Mouse (Mus musculus) cortical plate, adult 2 months (tissue): ENCODE data around the gene Exph5.

Experiments
- CTCF ChIP-seq: fragments of 200-500 bp; IDR thresholded peaks from 2 replicates; pipeline ENCODE4 v1.5.1; 2011; ENCODE audit warnings: mild to moderate bottlenecking, control low read depth, low read length; ENCODE audit not compliant: insufficient read depth; ENCODE audit errors: extremely low read depth
- POLR2A ChIP-seq: fragments of 200-500 bp; IDR thresholded peaks from 2 replicates; pipeline ENCODE4 v1.6.1; 2011; ENCODE audit warnings: mild to moderate bottlenecking, low read length, control low read depth; ENCODE audit not compliant: insufficient read depth; ENCODE audit errors: extremely low read depth

DNA sequence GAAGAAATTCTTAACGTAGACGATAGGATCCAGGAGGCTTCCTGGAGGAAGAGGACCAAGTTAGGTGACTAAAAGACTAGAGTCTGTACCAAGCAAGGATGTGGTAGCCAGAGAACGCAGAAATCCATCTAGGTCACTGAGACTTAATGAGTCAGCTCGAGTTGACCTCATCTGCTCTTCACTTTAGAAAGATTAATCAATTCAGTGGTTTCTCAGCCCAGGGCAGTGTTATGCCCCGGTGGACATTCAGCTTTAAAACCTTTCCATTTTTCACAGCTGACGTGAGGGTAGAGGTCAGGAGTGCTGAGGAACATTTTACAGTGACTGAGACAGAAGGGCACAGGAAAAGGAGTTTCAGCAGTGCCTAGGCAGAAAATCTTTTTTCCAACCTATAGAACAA, 44.9 kb downstream of the Exph5 start:
- no peak for TF ChIP-seq CTCF
- TF ChIP-seq POLR2A, result no peak
